ENCODE assay signal across 9 mouse cellular contexts in the genomic region with DNA sequence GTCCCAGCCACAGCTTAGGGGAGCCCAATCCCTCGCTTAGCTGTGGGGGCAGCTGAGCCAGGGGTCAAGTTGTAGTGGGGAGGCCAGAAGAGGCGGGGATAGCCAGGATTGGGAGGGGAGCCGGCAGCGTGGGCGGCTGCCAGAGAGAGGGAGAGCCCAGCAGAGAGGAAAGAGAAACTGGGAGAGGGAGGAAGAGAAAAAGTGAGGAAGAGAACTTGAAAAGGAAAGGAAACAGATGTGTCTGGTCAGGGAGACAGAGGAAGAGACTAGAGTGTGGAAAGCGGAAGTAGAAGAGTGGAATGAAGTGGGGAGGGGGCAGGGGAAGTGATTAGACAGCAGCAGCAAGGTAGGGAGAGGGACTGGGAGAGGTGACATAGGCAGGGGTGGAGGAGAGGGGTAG. TPM values are rescaled to one million over a fixed set of nuclear protein-coding genes. Genes with fewer than 3 reads are reported as not detected.
DNase-seq lines count a peak whose midpoint lies in the region; ATAC-seq and TF ChIP-seq lines count a peak whose summit lies in the region.
"Had no signal": no experiment of that assay in that cellular context is flagged by ENCODE, and none has a peak within 500 bp of the region (broad histone marks: within the 10 kb centered on the region; RNA-seq: fewer than 3 reads in every experiment).

No protein-coding gene starts in this region.

- no peak overlapping the region for H3K4me2 ChIP-seq in forebrain, postnatal 0 days (ENCODE audit: low read depth)
- 0 out of 2 replicates have a peak overlapping the region, but pooled peaks have one; percentile 3 for H3K4me2 ChIP-seq in neural tube, embryonic 13.5 days
- no peak overlapping the region for H3K4me2 ChIP-seq in neural tube, embryonic 15.5 days
- H3K4me2 ChIP-seq in intestine, embryonic 15.5 days (replicated peaks): peak overlapping the region; percentile 19; the same call in 1 of the 2 replicates

- no peak for ATAC-seq in forebrain, postnatal 0 days
- ATAC-seq in neural tube, embryonic 13.5 days (ENCODE audit: low read depth): no peak
- ATAC-seq in neural tube, embryonic 15.5 days (ENCODE audit: low FRiP score): no peak
- no peak for ATAC-seq in intestine, embryonic 15.5 days
- no peak for ATAC-seq in megakaryocyte-erythroid progenitor cell, adult 5-6 weeks (replicated peaks; ENCODE audit: low FRiP score, low TSS enrichment, poor library complexity, severe bottlenecking)

- no peak for DNase-seq in forebrain, embryonic 10.5 days (ENCODE audit: extremely low spot score, low spot score)
- DNase-seq in forebrain, postnatal 0 days: no peak
- DNase-seq in spleen, postnatal 14 days (ENCODE audit: low spot score in 2 of 2): no peak
- no peak for DNase-seq in left cerebral cortex, postnatal 10 days (ENCODE audit: extremely low spot score in 1 of 2, low spot score in 2 of 2)

- peaks cover 4% of the 10 kb centered on the region for H3K36me3 ChIP-seq in forebrain, embryonic 10.5 days (replicated peaks)
- no peaks in the 10 kb centered on the region for H3K36me3 ChIP-seq in forebrain, postnatal 0 days (ENCODE audit: insufficient read depth)
- no peaks in the 10 kb centered on the region for H3K36me3 ChIP-seq in neural tube, embryonic 13.5 days
- H3K36me3 ChIP-seq in neural tube, embryonic 15.5 days: no peaks in the 10 kb centered on the region
- no peaks in the 10 kb centered on the region for H3K36me3 ChIP-seq in intestine, embryonic 15.5 days
- H3K36me3 ChIP-seq: forebrain, embryonic 12.5 days had no signal

- no peaks in the 10 kb centered on the region for H3K9me3 ChIP-seq in forebrain, embryonic 10.5 days
- H3K9me3 ChIP-seq in forebrain, postnatal 0 days (ENCODE audit: low read length): no peaks in the 10 kb centered on the region
- no peaks in the 10 kb centered on the region for H3K9me3 ChIP-seq in neural tube, embryonic 13.5 days
- H3K9me3 ChIP-seq in neural tube, embryonic 15.5 days (replicated peaks): no peaks in the 10 kb centered on the region
- no peaks in the 10 kb centered on the region for H3K9me3 ChIP-seq in intestine, embryonic 15.5 days
- H3K9me3 ChIP-seq: forebrain, embryonic 12.5 days had no signal

- H3K4me1 ChIP-seq in forebrain, embryonic 10.5 days: peaks cover 32% of the 10 kb centered on the region
- no peaks in the 10 kb centered on the region for H3K4me1 ChIP-seq in forebrain, postnatal 0 days (ENCODE audit: insufficient read depth)
- H3K4me1 ChIP-seq in neural tube, embryonic 13.5 days (replicated peaks): peaks cover 15% of the 10 kb centered on the region
- peaks cover 20% of the 10 kb centered on the region for H3K4me1 ChIP-seq in neural tube, embryonic 15.5 days
- H3K4me1 ChIP-seq in intestine, embryonic 15.5 days (replicated peaks): peaks cover 14% of the 10 kb centered on the region

- no peaks in the 10 kb centered on the region for H3K27me3 ChIP-seq in forebrain, embryonic 10.5 days (ENCODE audit: poor library complexity, severe bottlenecking)
- no peaks in the 10 kb centered on the region for H3K27me3 ChIP-seq in forebrain, postnatal 0 days (ENCODE audit: insufficient read depth, low read length)
- H3K27me3 ChIP-seq in neural tube, embryonic 13.5 days: peaks cover 3% of the 10 kb centered on the region; the same call in 1 of the 2 replicates
- H3K27me3 ChIP-seq in neural tube, embryonic 15.5 days (replicated peaks): no peaks in the 10 kb centered on the region
- H3K27me3 ChIP-seq in intestine, embryonic 15.5 days (replicated peaks): no peaks in the 10 kb centered on the region

- intact Hi-C loops in left cerebral cortex, postnatal 10 days (cut with DNase I): no loop called here

- no peak overlapping the region for H3K9ac ChIP-seq in forebrain, postnatal 0 days
- H3K9ac ChIP-seq in neural tube, embryonic 13.5 days: peak overlapping the region; percentile 22; the same call in 1 of the 2 replicates
- H3K9ac ChIP-seq in neural tube, embryonic 15.5 days (replicated peaks): no peak overlapping the region
- H3K9ac ChIP-seq in intestine, embryonic 15.5 days: no peak overlapping the region
- H3K9ac ChIP-seq: forebrain, embryonic 12.5 days had no signal

- no peak for TF ChIP-seq CTCF in forebrain, postnatal 0 days (IDR thresholded peaks at IDR 0.05; ENCODE audit: low read depth)

- 30% methylated on average over 6 of the region's 6 CpGs for WGBS in forebrain, embryonic 10.5 days
- 19% methylated on average over 6 of the region's 6 CpGs for WGBS in forebrain, postnatal 0 days
- WGBS in neural tube, embryonic 13.5 days: 25% methylated on average over 6 of the region's 6 CpGs
- WGBS in neural tube, embryonic 15.5 days: 27% methylated on average over 6 of the region's 6 CpGs
- WGBS in intestine, embryonic 15.5 days: 24% methylated on average over 6 of the region's 6 CpGs

- no peak overlapping the region for H3K4me3 ChIP-seq in forebrain, embryonic 10.5 days
- H3K4me3 ChIP-seq in forebrain, postnatal 0 days (ENCODE audit: low read depth, low read length): no peak overlapping the region
- H3K4me3 ChIP-seq in neural tube, embryonic 13.5 days: no peak overlapping the region
- H3K4me3 ChIP-seq in neural tube, embryonic 15.5 days (replicated peaks): no peak overlapping the region
- H3K4me3 ChIP-seq in intestine, embryonic 15.5 days (replicated peaks): no peak overlapping the region
- H3K4me3 ChIP-seq: forebrain, embryonic 12.5 days had no signal

- H3K27ac ChIP-seq in forebrain, embryonic 10.5 days: peak overlapping the region; percentile 12; the same call in 1 of the 2 replicates
- no peak overlapping the region for H3K27ac ChIP-seq in forebrain, postnatal 0 days (ENCODE audit: low read depth, low read length)
- no peak overlapping the region for H3K27ac ChIP-seq in neural tube, embryonic 13.5 days (replicated peaks)
- H3K27ac ChIP-seq in neural tube, embryonic 15.5 days (replicated peaks): no peak overlapping the region
- 0 out of 2 replicates have a peak overlapping the region, but pooled peaks have one; percentile 36 for H3K27ac ChIP-seq in intestine, embryonic 15.5 days
- H3K27ac ChIP-seq: forebrain, embryonic 12.5 days had no signal

RNA-seq across cellular contexts. Expression of gene Plekha4, which starts 3.3 kb away (rescaled TPM):
- 1.1 and 1.2 TPM in 2 replicates for polyA plus RNA-seq in forebrain, embryonic 10.5 days (2016; fragmentation: Nextera tagmentation; extraction: Ambion mirVana)
- 1.2 and 2.9 TPM in 2 replicates for total RNA-seq in forebrain, postnatal 0 days (2014; rRNA removed)
- polyA plus RNA-seq in forebrain, postnatal 0 days (2015; fragmentation: Nextera tagmentation; extraction: Ambion mirVana): 1.2 and 1.8 TPM in 2 replicates
- 4.1 and 7.9 TPM in 2 replicates for polyA plus RNA-seq in neural tube, embryonic 13.5 days (2015; fragmentation: Nextera tagmentation; extraction: Ambion mirVana)
- polyA plus RNA-seq in neural tube, embryonic 15.5 days (2015; fragmentation: Nextera tagmentation; extraction: Ambion mirVana): 4.3 and 4.7 TPM in 2 replicates
- polyA plus RNA-seq in intestine, embryonic 15.5 days (2015; fragmentation: Nextera tagmentation; extraction: Ambion mirVana): 0.83 and 1.5 TPM in 2 replicates
- total RNA-seq in megakaryocyte-erythroid progenitor cell, adult 5-6 weeks (2014; fragmentation: Nextera tagmentation): 0.27 TPM in 1 of 2 replicates, not detected in the other
- not detected in 2 replicates for total RNA-seq in megakaryocyte-erythroid progenitor cell, adult 5-6 weeks (2017)
- 1 to 10 TPM; 1.3 to 2.7 TPM for total RNA-seq in left cerebral cortex, postnatal 10 days (2021)

RNA-seq across cellular contexts. Expression of gene Ppp1r15a, which starts 3.4 kb away (rescaled TPM):
- polyA plus RNA-seq in forebrain, embryonic 10.5 days (2016; fragmentation: Nextera tagmentation; extraction: Ambion mirVana): 16.4 and 17.7 TPM in 2 replicates
- 17.1 and 23.8 TPM in 2 replicates for total RNA-seq in forebrain, postnatal 0 days (2014; rRNA removed)
- polyA plus RNA-seq in forebrain, postnatal 0 days (2015; fragmentation: Nextera tagmentation; extraction: Ambion mirVana): 23.9 and 26.3 TPM in 2 replicates
- 17.2 and 20.9 TPM in 2 replicates for polyA plus RNA-seq in neural tube, embryonic 13.5 days (2015; fragmentation: Nextera tagmentation; extraction: Ambion mirVana)
- 17.8 and 18.4 TPM in 2 replicates for polyA plus RNA-seq in neural tube, embryonic 15.5 days (2015; fragmentation: Nextera tagmentation; extraction: Ambion mirVana)
- 16.5 and 17.0 TPM in 2 replicates for polyA plus RNA-seq in intestine, embryonic 15.5 days (2015; fragmentation: Nextera tagmentation; extraction: Ambion mirVana)
- total RNA-seq in megakaryocyte-erythroid progenitor cell, adult 5-6 weeks (2014; fragmentation: Nextera tagmentation): 35.5 and 79.3 TPM in 2 replicates
- 161 and 186 TPM in 2 replicates for total RNA-seq in megakaryocyte-erythroid progenitor cell, adult 5-6 weeks (2017)
- total RNA-seq in left cerebral cortex, postnatal 10 days (2021): 10 to 100 TPM; 25.5 to 28.5 TPM

RNA-seq across cellular contexts. Expression of gene Nucb1, which starts 19.3 kb away (rescaled TPM):
- polyA plus RNA-seq in forebrain, embryonic 10.5 days (2016; fragmentation: Nextera tagmentation; extraction: Ambion mirVana): 99.3 and 106 TPM in 2 replicates
- total RNA-seq in forebrain, postnatal 0 days (2014; rRNA removed): 76.8 and 107 TPM in 2 replicates
- polyA plus RNA-seq in forebrain, postnatal 0 days (2015; fragmentation: Nextera tagmentation; extraction: Ambion mirVana): 103 and 122 TPM in 2 replicates
- 116 and 121 TPM in 2 replicates for polyA plus RNA-seq in neural tube, embryonic 13.5 days (2015; fragmentation: Nextera tagmentation; extraction: Ambion mirVana)
- 140 and 158 TPM in 2 replicates for polyA plus RNA-seq in neural tube, embryonic 15.5 days (2015; fragmentation: Nextera tagmentation; extraction: Ambion mirVana)
- 209 and 229 TPM in 2 replicates for polyA plus RNA-seq in intestine, embryonic 15.5 days (2015; fragmentation: Nextera tagmentation; extraction: Ambion mirVana)
- 100 and 140 TPM in 2 replicates for total RNA-seq in megakaryocyte-erythroid progenitor cell, adult 5-6 weeks (2014; fragmentation: Nextera tagmentation)
- total RNA-seq in megakaryocyte-erythroid progenitor cell, adult 5-6 weeks (2017): 285 and 323 TPM in 2 replicates
- total RNA-seq in left cerebral cortex, postnatal 10 days (2021): 100 to 1,000 TPM; 114 to 127 TPM

RNA-seq across cellular contexts. Expression of gene Hsd17b14, which starts 25.2 kb away (rescaled TPM):
- 0.39 and 0.63 TPM in 2 replicates for polyA plus RNA-seq in forebrain, embryonic 10.5 days (2016; fragmentation: Nextera tagmentation; extraction: Ambion mirVana)
- total RNA-seq in forebrain, postnatal 0 days (2014; rRNA removed): not detected in 2 replicates
- 0.13 and 0.63 TPM in 2 replicates for polyA plus RNA-seq in forebrain, postnatal 0 days (2015; fragmentation: Nextera tagmentation; extraction: Ambion mirVana)
- polyA plus RNA-seq in neural tube, embryonic 13.5 days (2015; fragmentation: Nextera tagmentation; extraction: Ambion mirVana): 0.52 and 1.7 TPM in 2 replicates
- 0.93 TPM in 1 of 2 replicates, not detected in the other for polyA plus RNA-seq in neural tube, embryonic 15.5 days (2015; fragmentation: Nextera tagmentation; extraction: Ambion mirVana)
- 2.1 and 2.8 TPM in 2 replicates for polyA plus RNA-seq in intestine, embryonic 15.5 days (2015; fragmentation: Nextera tagmentation; extraction: Ambion mirVana)
- total RNA-seq in megakaryocyte-erythroid progenitor cell, adult 5-6 weeks (2014; fragmentation: Nextera tagmentation): not detected in 2 replicates
- total RNA-seq in megakaryocyte-erythroid progenitor cell, adult 5-6 weeks (2017): not detected in 2 replicates
- under 1 TPM in 1 of 2 experiments, not detected in 1; 0.93 TPM for total RNA-seq in left cerebral cortex, postnatal 10 days (2021)

RNA-seq across cellular contexts. Expression of gene Bcat2, which starts 40.5 kb away (rescaled TPM):
- polyA plus RNA-seq in forebrain, embryonic 10.5 days (2016; fragmentation: Nextera tagmentation; extraction: Ambion mirVana): 38.2 and 39.1 TPM in 2 replicates
- total RNA-seq in forebrain, postnatal 0 days (2014; rRNA removed): 13.7 and 14.2 TPM in 2 replicates
- 17.7 and 20.2 TPM in 2 replicates for polyA plus RNA-seq in forebrain, postnatal 0 days (2015; fragmentation: Nextera tagmentation; extraction: Ambion mirVana)
- 24.0 and 24.1 TPM in 2 replicates for polyA plus RNA-seq in neural tube, embryonic 13.5 days (2015; fragmentation: Nextera tagmentation; extraction: Ambion mirVana)
- 25.4 and 31.9 TPM in 2 replicates for polyA plus RNA-seq in neural tube, embryonic 15.5 days (2015; fragmentation: Nextera tagmentation; extraction: Ambion mirVana)
- polyA plus RNA-seq in intestine, embryonic 15.5 days (2015; fragmentation: Nextera tagmentation; extraction: Ambion mirVana): 59.5 and 67.6 TPM in 2 replicates
- total RNA-seq in megakaryocyte-erythroid progenitor cell, adult 5-6 weeks (2014; fragmentation: Nextera tagmentation): 81.0 and 92.5 TPM in 2 replicates
- total RNA-seq in megakaryocyte-erythroid progenitor cell, adult 5-6 weeks (2017): 23.3 and 50.0 TPM in 2 replicates
- total RNA-seq in left cerebral cortex, postnatal 10 days (2021): 10 to 100 TPM; 20.9 to 21.8 TPM

Comparison
In these comparisons a context has a peak if more than half of its experiments do, and no peak if none do; other contexts are left out.
1. H3K27ac ChIP-seq: peak in forebrain, embryonic 10.5 days (single experiment) and intestine, embryonic 15.5 days (single experiment); none in forebrain, postnatal 0 days (single experiment), neural tube, embryonic 13.5 days (single experiment) and neural tube, embryonic 15.5 days (single experiment).
2. H3K4me2 ChIP-seq: peak in neural tube, embryonic 13.5 days (single experiment) and intestine, embryonic 15.5 days (single experiment); none in forebrain, postnatal 0 days (single experiment) and neural tube, embryonic 15.5 days (single experiment).